8 mouse cellular contexts compared by ENCODE assay signal in the genomic region with DNA sequence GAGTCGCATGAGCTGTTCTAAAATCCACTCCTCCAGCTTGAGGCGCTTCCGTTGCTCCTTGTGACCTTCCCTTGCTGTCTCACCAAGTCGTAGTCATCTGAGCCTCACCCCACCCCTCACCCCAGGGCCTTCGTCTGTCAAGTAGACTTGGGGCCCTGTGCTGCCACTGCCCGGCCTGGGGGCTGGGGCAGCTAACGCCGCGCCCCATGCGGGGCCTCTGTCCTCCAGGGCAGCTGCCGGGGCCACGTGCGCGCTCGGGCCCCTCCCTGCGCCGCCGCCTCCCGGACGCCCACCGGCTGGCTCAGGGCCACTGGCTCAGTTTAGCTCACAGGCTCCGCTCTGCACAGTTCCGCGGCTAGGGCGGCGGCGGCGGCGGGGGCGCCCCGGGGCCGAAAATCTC. TPM values are rescaled to one million over a fixed set of nuclear protein-coding genes. Genes with fewer than 3 reads are reported as not detected.
DNase-seq lines count a peak whose midpoint lies in the region; ATAC-seq lines count a peak whose summit lies in the region.

No protein-coding gene starts in this region.

- peak overlapping the region; percentile 32 for H3K9ac ChIP-seq in embryonic facial prominence, embryonic 11.5 days (replicated peaks; ENCODE audit: low read length)
- no peak overlapping the region for H3K9ac ChIP-seq in intestine, embryonic 15.5 days
- no peak overlapping the region for H3K9ac ChIP-seq in midbrain, embryonic 15.5 days

- WGBS in heart, embryonic 10.5 days = 20% methylated on average over 32 of the region's 32 CpGs
- WGBS in embryonic facial prominence, embryonic 11.5 days = 28% methylated on average over 31 of the region's 32 CpGs
- 31% methylated on average over 32 of the region's 32 CpGs for WGBS in intestine, embryonic 15.5 days
- WGBS in midbrain, embryonic 15.5 days = 27% methylated on average over 32 of the region's 32 CpGs

- H3K27me3 ChIP-seq in heart, embryonic 10.5 days (ENCODE audit: insufficient read depth, poor library complexity, severe bottlenecking) = no peaks in the 10 kb centered on the region
- no peaks in the 10 kb centered on the region for H3K27me3 ChIP-seq in embryonic facial prominence, embryonic 11.5 days (ENCODE audit: control insufficient read depth, insufficient read depth, low read length)
- H3K27me3 ChIP-seq in intestine, embryonic 15.5 days (replicated peaks) = no peaks in the 10 kb centered on the region
- no peaks in the 10 kb centered on the region for H3K27me3 ChIP-seq in midbrain, embryonic 15.5 days (replicated peaks)

- ATAC-seq in embryonic facial prominence, embryonic 11.5 days (replicated peaks; ENCODE audit: insufficient number of reproducible peaks, low FRiP score, low TSS enrichment, low read depth) = 0 out of 2 replicates have a peak, but pooled peaks have one; percentile 56
- ATAC-seq in intestine, embryonic 15.5 days = peak; percentile 87
- ATAC-seq in midbrain, embryonic 15.5 days (replicated peaks) = no peak

- H3K27ac ChIP-seq in heart, embryonic 10.5 days = peak overlapping the region; percentile 70; the same call in 1 of the 2 replicates
- no peak overlapping the region for H3K27ac ChIP-seq in embryonic facial prominence, embryonic 11.5 days (replicated peaks; ENCODE audit: low read depth, low read length)
- no peak overlapping the region for H3K27ac ChIP-seq in intestine, embryonic 15.5 days
- H3K27ac ChIP-seq in midbrain, embryonic 15.5 days = no peak overlapping the region

- intact Hi-C loops in heart, postnatal 10 days (cut with DNase I) = no loop called here

- peak overlapping the region; percentile 29 for H3K4me2 ChIP-seq in embryonic facial prominence, embryonic 11.5 days (ENCODE audit: low read depth, low read length)
- peak overlapping the region; percentile 51 for H3K4me2 ChIP-seq in intestine, embryonic 15.5 days (replicated peaks)
- H3K4me2 ChIP-seq in midbrain, embryonic 15.5 days = peak overlapping the region; percentile 38

- DNase-seq in heart, embryonic 10.5 days (ENCODE audit: low spot score) = no peak
- no peak for DNase-seq in heart, postnatal 10 days
- DNase-seq in A20 (ENCODE audit: low read depth, low spot score) = peak; percentile 28
- no peak for DNase-seq in embryonic facial prominence, embryonic 11.5 days (ENCODE audit: low spot score)
- no peak for DNase-seq in spleen, postnatal 14 days (ENCODE audit: low spot score in 2 of 2)
- DNase-seq in cerebellum, adult 11-12 months = no peak

- peaks cover 3% of the 10 kb centered on the region; the same call in 1 of the 2 replicates for H3K4me1 ChIP-seq in heart, embryonic 10.5 days
- no peaks in the 10 kb centered on the region for H3K4me1 ChIP-seq in embryonic facial prominence, embryonic 11.5 days (ENCODE audit: control insufficient read depth, insufficient read depth, low read length)
- H3K4me1 ChIP-seq in intestine, embryonic 15.5 days (replicated peaks) = no peaks in the 10 kb centered on the region
- H3K4me1 ChIP-seq in midbrain, embryonic 15.5 days = no peaks in the 10 kb centered on the region

- H3K4me3 ChIP-seq in heart, embryonic 10.5 days = peak overlapping the region; percentile 39
- H3K4me3 ChIP-seq in embryonic facial prominence, embryonic 11.5 days (ENCODE audit: low read depth, low read length) = no peak overlapping the region
- H3K4me3 ChIP-seq in intestine, embryonic 15.5 days (replicated peaks) = no peak overlapping the region
- no peak overlapping the region for H3K4me3 ChIP-seq in midbrain, embryonic 15.5 days

- no peaks in the 10 kb centered on the region for H3K9me3 ChIP-seq in heart, embryonic 10.5 days
- H3K9me3 ChIP-seq in embryonic facial prominence, embryonic 11.5 days (replicated peaks; ENCODE audit: control insufficient read depth, low read length) = no peaks in the 10 kb centered on the region
- H3K9me3 ChIP-seq in intestine, embryonic 15.5 days = no peaks in the 10 kb centered on the region
- no peaks in the 10 kb centered on the region for H3K9me3 ChIP-seq in midbrain, embryonic 15.5 days

- H3K36me3 ChIP-seq in heart, embryonic 10.5 days = no peaks in the 10 kb centered on the region
- no peaks in the 10 kb centered on the region for H3K36me3 ChIP-seq in embryonic facial prominence, embryonic 11.5 days (replicated peaks; ENCODE audit: control insufficient read depth, insufficient read depth, low read depth, low read length)
- H3K36me3 ChIP-seq in intestine, embryonic 15.5 days = no peaks in the 10 kb centered on the region
- H3K36me3 ChIP-seq in midbrain, embryonic 15.5 days (replicated peaks) = no peaks in the 10 kb centered on the region

RNA-seq across cellular contexts. Expression of a gene that starts 14.4 kb away (rescaled TPM):
- 19.7 and 19.8 TPM in 2 replicates for polyA plus RNA-seq in heart, embryonic 10.5 days (2016; fragmentation: Nextera tagmentation; extraction: Ambion mirVana)
- total RNA-seq in heart, postnatal 10 days (2021) = 10 to 100 TPM; 15.9 to 17.2 TPM
- polyA plus RNA-seq in embryonic facial prominence, embryonic 11.5 days (2014; fragmentation: Nextera tagmentation; extraction: Ambion mirVana) = 24.7 and 27.0 TPM in 2 replicates
- 19.8 and 21.4 TPM in 2 replicates for polyA plus RNA-seq in intestine, embryonic 15.5 days (2015; fragmentation: Nextera tagmentation; extraction: Ambion mirVana)
- polyA plus RNA-seq in midbrain, embryonic 15.5 days (2015; fragmentation: Nextera tagmentation; extraction: Ambion mirVana) = 29.0 and 29.3 TPM in 2 replicates

RNA-seq across cellular contexts. Expression of a gene that starts 44.1 kb away (rescaled TPM):
- 4.4 and 4.9 TPM in 2 replicates for polyA plus RNA-seq in heart, embryonic 10.5 days (2016; fragmentation: Nextera tagmentation; extraction: Ambion mirVana)
- 1 to 10 TPM in 1 of 2 experiments, under 1 TPM in 1; 0.20 to 1.0 TPM for total RNA-seq in heart, postnatal 10 days (2021)
- 6.5 and 8.4 TPM in 2 replicates for polyA plus RNA-seq in embryonic facial prominence, embryonic 11.5 days (2014; fragmentation: Nextera tagmentation; extraction: Ambion mirVana)
- polyA plus RNA-seq in intestine, embryonic 15.5 days (2015; fragmentation: Nextera tagmentation; extraction: Ambion mirVana) = 2.7 and 4.5 TPM in 2 replicates
- 1.5 and 2.1 TPM in 2 replicates for polyA plus RNA-seq in midbrain, embryonic 15.5 days (2015; fragmentation: Nextera tagmentation; extraction: Ambion mirVana)
